In the genomic region with DNA sequence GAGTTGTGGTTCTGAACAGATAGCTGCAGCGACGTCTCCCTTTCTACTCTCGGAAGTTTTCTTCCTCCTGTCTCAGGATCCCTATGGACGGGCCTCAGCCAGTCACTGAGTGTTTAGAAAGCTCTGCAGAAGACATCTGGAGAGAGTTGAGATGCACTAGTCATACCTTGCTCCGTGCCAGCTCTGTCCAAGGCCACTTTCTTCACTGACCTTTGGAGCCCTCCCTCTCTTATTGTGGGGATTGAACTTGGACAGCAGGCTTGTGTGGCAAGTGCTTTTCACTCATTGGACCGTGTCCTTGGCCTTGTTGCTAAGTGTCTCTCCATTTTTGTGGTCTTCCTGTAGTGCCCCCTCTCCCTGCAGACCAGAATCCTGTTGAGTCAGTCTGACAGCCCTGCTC, we compare ENCODE assay signal across 15 mouse cellular contexts. TPM values are rescaled to one million over a fixed set of nuclear protein-coding genes. Genes with fewer than 3 reads are reported as not detected.
A peak's percentile ranks its signal among the peaks of the same experiment; 100 is the strongest.
DNase-seq lines count a peak whose midpoint lies in the region; ATAC-seq and TF ChIP-seq lines count a peak whose summit lies in the region.
"Had no signal": no experiment of that assay in that cellular context is flagged by ENCODE, and none has a peak within 500 bp of the region (broad histone marks: within the 10 kb centered on the region; RNA-seq: fewer than 3 reads in every experiment).

No protein-coding gene starts in this region.

- H3K9ac ChIP-seq in liver, adult 2 months (ENCODE audit: low read depth, low read length), result no peak overlapping the region
- no peak overlapping the region for H3K9ac ChIP-seq in liver, embryonic 11.5 days (ENCODE audit: low read depth, low read length)
- H3K9ac ChIP-seq: embryonic facial prominence, embryonic 15.5 days; forebrain, embryonic 13.5 days; heart, embryonic 13.5 days; lung, embryonic 14.5 days; midbrain, embryonic 13.5 days had no signal

- peak overlapping the region; percentile 85 for H3K27ac ChIP-seq in liver, adult 2 months (replicated peaks; ENCODE audit: insufficient read depth, low read depth, low read length)
- H3K27ac ChIP-seq in liver, embryonic 11.5 days (ENCODE audit: low read depth, low read length), result no peak overlapping the region
- H3K27ac ChIP-seq: embryonic facial prominence, embryonic 15.5 days; forebrain, embryonic 13.5 days; heart, embryonic 13.5 days; hindbrain, embryonic 10.5 days; midbrain, embryonic 13.5 days had no signal

- peak; percentile 75 for DNase-seq in liver, adult 2 months (ENCODE audit: extremely low read depth, low read depth, low spot score)
- no peak for DNase-seq in liver, embryonic 11.5 days (ENCODE audit: low spot score)
- DNase-seq in adrenal gland, adult (ENCODE audit: inconsistent age in 2 of 2, low spot score in 1 of 2), result peak; percentile 79 to 91
- peak; percentile 71 for DNase-seq in adrenal gland, postnatal 14 days
- peak; percentile 41 to 66 for DNase-seq in kidney, postnatal 25 days
- no peak for DNase-seq in layer of hippocampus, adult 9-11 months
- DNase-seq in gastrocnemius, adult 8-10 months (ENCODE audit: low spot score in 2 of 2), result no peak
- DNase-seq: layer of hippocampus, postnatal 36 days had no signal

- WGBS in liver, adult 2 months, result 35% methylated on average over 6 of the region's 6 CpGs
- WGBS in liver, embryonic 11.5 days, result 70% methylated on average over 6 of the region's 6 CpGs

- peaks cover 5% of the 10 kb centered on the region; the same call in 1 of the 2 replicates for H3K36me3 ChIP-seq in liver, adult 2 months (ENCODE audit: control insufficient read depth, insufficient read depth, low read length)
- no peaks in the 10 kb centered on the region for H3K36me3 ChIP-seq in liver, embryonic 11.5 days (ENCODE audit: control insufficient read depth, insufficient read depth, low read length)
- H3K36me3 ChIP-seq: embryonic facial prominence, embryonic 15.5 days; heart, embryonic 13.5 days; hindbrain, embryonic 10.5 days; midbrain, embryonic 13.5 days had no signal

- H3K4me3 ChIP-seq in liver, adult 2 months (ENCODE audit: insufficient read depth, low read depth, low read length), result no peak overlapping the region
- H3K4me3 ChIP-seq in liver, embryonic 11.5 days (ENCODE audit: low read depth, low read length), result no peak overlapping the region
- H3K4me3 ChIP-seq: embryonic facial prominence, embryonic 15.5 days; forebrain, embryonic 13.5 days; heart, embryonic 13.5 days; hindbrain, embryonic 10.5 days; midbrain, embryonic 13.5 days had no signal

- no peaks in the 10 kb centered on the region for H3K27me3 ChIP-seq in liver, adult 2 months (ENCODE audit: control insufficient read depth, insufficient read depth, low read length)
- H3K27me3 ChIP-seq in liver, embryonic 11.5 days (replicated peaks; ENCODE audit: control insufficient read depth, insufficient read depth, low read length), result peaks cover 8% of the 10 kb centered on the region
- H3K27me3 ChIP-seq: Patski had no signal

- peaks cover 40% of the 10 kb centered on the region for H3K79me2 ChIP-seq in liver, adult 2 months (ENCODE audit: control insufficient read depth, insufficient read depth, low read length)

- no peaks in the 10 kb centered on the region for H3K9me3 ChIP-seq in liver, embryonic 11.5 days (ENCODE audit: control insufficient read depth, low read length)
- H3K9me3 ChIP-seq: embryonic facial prominence, embryonic 15.5 days; forebrain, embryonic 13.5 days; heart, embryonic 13.5 days; hindbrain, embryonic 10.5 days; midbrain, embryonic 13.5 days had no signal

- peaks cover 44% of the 10 kb centered on the region for H3K4me1 ChIP-seq in liver, adult 2 months (ENCODE audit: control insufficient read depth, insufficient read depth, low read length)
- no peaks in the 10 kb centered on the region for H3K4me1 ChIP-seq in liver, embryonic 11.5 days (replicated peaks; ENCODE audit: control insufficient read depth, insufficient read depth, low read length)
- H3K4me1 ChIP-seq: embryonic facial prominence, embryonic 15.5 days; forebrain, embryonic 13.5 days; midbrain, embryonic 13.5 days had no signal

- TF ChIP-seq POLR2A in liver, adult 2 months (IDR thresholded peaks at IDR 0.05; ENCODE audit: extremely low read depth, insufficient read depth, low read length), result no peak

- no peak for ATAC-seq in liver, embryonic 11.5 days (replicated peaks; ENCODE audit: low FRiP score)
- ATAC-seq: forebrain, embryonic 13.5 days; midbrain, embryonic 13.5 days had no signal

- TF ChIP-seq CTCF in liver, adult 2 months (IDR thresholded peaks at IDR 0.05; ENCODE audit: low read depth, low read length), result no peak

- no peak overlapping the region for H3K4me2 ChIP-seq in liver, embryonic 11.5 days
- H3K4me2 ChIP-seq: embryonic facial prominence, embryonic 15.5 days; forebrain, embryonic 13.5 days; heart, embryonic 13.5 days; lung, embryonic 14.5 days; midbrain, embryonic 13.5 days had no signal

RNA-seq across cellular contexts. Expression of a gene that starts 6.3 kb away (rescaled TPM):
- 79.5 and 96.6 TPM in 2 replicates for total RNA-seq in liver, adult 2 months (2014; rRNA removed)
- polyA plus RNA-seq in liver, adult 2 months (2012; rRNA removed), result 62.1 and 73.2 TPM in 2 replicates
- 11.8 and 14.3 TPM in 2 replicates for polyA plus RNA-seq in liver, embryonic 11.5 days (2014; fragmentation: Nextera tagmentation; extraction: Ambion mirVana)
- 29.6 and 30.7 TPM in 2 replicates for total RNA-seq in adrenal gland, postnatal 14 days (2021)
- total RNA-seq in gastrocnemius, adult 8-10 months (2022), result 10 to 100 TPM in 3 of 4 experiments, 1 to 10 TPM in 1; 9.5 to 12.1 (median 10.8) TPM

RNA-seq across cellular contexts. Expression of a gene that starts 54.8 kb away (rescaled TPM):
- 15.9 and 17.8 TPM in 2 replicates for total RNA-seq in liver, adult 2 months (2014; rRNA removed)
- polyA plus RNA-seq in liver, adult 2 months (2012; rRNA removed), result 4.7 and 5.8 TPM in 2 replicates
- polyA plus RNA-seq in liver, embryonic 11.5 days (2014; fragmentation: Nextera tagmentation; extraction: Ambion mirVana), result 32.8 and 34.5 TPM in 2 replicates
- 28.2 and 28.3 TPM in 2 replicates for total RNA-seq in adrenal gland, postnatal 14 days (2021)
- total RNA-seq in gastrocnemius, adult 8-10 months (2022), result 1 to 10 TPM; 6.1 to 8.6 (median 6.8) TPM

Comparison
In these comparisons a context has a peak if more than half of its experiments do, and no peak if none do; other contexts are left out.
1. DNase-seq: peak in liver, adult 2 months (single experiment), adrenal gland, adult (2 of 2), adrenal gland, postnatal 14 days (single experiment) and kidney, postnatal 25 days (2 of 2); none in liver, embryonic 11.5 days (single experiment), layer of hippocampus, adult 9-11 months (single experiment) and gastrocnemius, adult 8-10 months (0 of 2).